Mouse (Mus musculus) hindbrain, embryonic 11.5 days (tissue): ENCODE results near the gene Sirt7. TPM values are rescaled to one million over a fixed set of nuclear protein-coding genes. Genes with fewer than 3 reads are reported as not detected.

Experiments used
- ATAC-seq: fragments of 200-750 bp; cut with Nextera tagmentation; 2 replicates; pipeline ENCODE4 v1.8.0; 2017; ENCODE audit warnings: mild to moderate bottlenecking, moderate TSS enrichment, moderate library complexity; ENCODE audit not compliant: low FRiP score
- DNase-seq: peaks from one replicate; pipeline ENCODE4 v3.0.0-alpha.2; 2015; ENCODE audit warnings: low spot score
- H3K27ac ChIP-seq: fragments of 300-500 bp; sonication (generic); 2 replicates; pipeline ENCODE4 v1.5.1; 2014; ENCODE audit warnings: mild to moderate bottlenecking, low read depth, low read length
- H3K27me3 ChIP-seq: fragments of 300-500 bp; sonication (generic); 2 replicates; pipeline ENCODE4 v1.6.1; 2014; ENCODE audit warnings: mild to moderate bottlenecking, low read length, moderate library complexity, mixed read lengths; ENCODE audit not compliant: control insufficient read depth, insufficient read depth
- H3K36me3 ChIP-seq: fragments of 300-500 bp; sonication (generic); 2 replicates; pipeline ENCODE4 v1.6.1; 2014; ENCODE audit warnings: mild to moderate bottlenecking, low read length, moderate library complexity, mixed read lengths; ENCODE audit not compliant: control insufficient read depth, insufficient read depth
- H3K4me1 ChIP-seq: fragments of 300-500 bp; sonication (generic); replicated peaks from 2 replicates; pipeline ENCODE4 v1.6.1; 2014; ENCODE audit warnings: low read length, mixed read lengths; ENCODE audit not compliant: control insufficient read depth, insufficient read depth
- H3K4me2 ChIP-seq: fragments of 300-500 bp; sonication (generic); replicated peaks from 2 replicates; pipeline ENCODE4 v1.6.1; 2014; ENCODE audit warnings: mild to moderate bottlenecking, low read depth, low read length
- H3K4me3 ChIP-seq: fragments of 300-500 bp; sonication (generic); 2 replicates; pipeline ENCODE4 v1.5.1; 2014; ENCODE audit warnings: low read depth, low read length
- H3K9ac ChIP-seq: fragments of 300-500 bp; sonication (generic); 2 replicates; pipeline ENCODE4 v1.6.1; 2014; ENCODE audit warnings: low read depth, low read length
- H3K9me3 ChIP-seq: fragments of 300-500 bp; sonication (generic); 2 replicates; pipeline ENCODE4 v1.6.1; 2016; ENCODE audit warnings: low read length; ENCODE audit not compliant: control insufficient read depth
- WGBS: fragments of 180-500 bp; shearing (Covaris S2); extraction: QIAGEN DNeasy Blood & Tissue Kit; methylation state at CpG from one replicate; pipeline ENCODE4 v1.1.7; 2014; 5-methylcytosine and 5-hydroxymethylcytosine counted together
- polyA plus RNA-seq: library from polyadenylated mRNA; unstranded; fragments of >200 nt; fragmentation: Nextera tagmentation; extraction: Ambion mirVana; gene quantifications from 2 replicates; pipeline ENCODE4 v1.2.1, GENCODE M21; 2014

The Sirt7 gene
- polyA plus RNA-seq, 1 experiment from 2014 or later, result 36.6 TPM

GRCm38 (mm10) chr11:120660301-120661075 lies 35.4 kb upstream of the Sirt7 start:
- H3K4me2 ChIP-seq, result peak overlapping the region; percentile 53
- no peaks in the 10 kb centered on the region for H3K9me3 ChIP-seq
- peaks cover 68% of the 10 kb centered on the region for H3K27me3 ChIP-seq
- peak overlapping the region; percentile 37 for H3K4me3 ChIP-seq
- H3K36me3 ChIP-seq, result no peaks in the 10 kb centered on the region
- DNase-seq (peak; percentile 71), ATAC-seq (peak; percentile 57; the same call in 1 of the 2 replicates)
- H3K4me1 ChIP-seq, result peaks cover 17% of the 10 kb centered on the region
- no peak overlapping the region for H3K27ac ChIP-seq
- under 1% methylated on average over 72 of the region's 95 CpGs for WGBS
- peak overlapping the region; percentile 27; the same call in 1 of the 2 replicates for H3K9ac ChIP-seq

DNA sequence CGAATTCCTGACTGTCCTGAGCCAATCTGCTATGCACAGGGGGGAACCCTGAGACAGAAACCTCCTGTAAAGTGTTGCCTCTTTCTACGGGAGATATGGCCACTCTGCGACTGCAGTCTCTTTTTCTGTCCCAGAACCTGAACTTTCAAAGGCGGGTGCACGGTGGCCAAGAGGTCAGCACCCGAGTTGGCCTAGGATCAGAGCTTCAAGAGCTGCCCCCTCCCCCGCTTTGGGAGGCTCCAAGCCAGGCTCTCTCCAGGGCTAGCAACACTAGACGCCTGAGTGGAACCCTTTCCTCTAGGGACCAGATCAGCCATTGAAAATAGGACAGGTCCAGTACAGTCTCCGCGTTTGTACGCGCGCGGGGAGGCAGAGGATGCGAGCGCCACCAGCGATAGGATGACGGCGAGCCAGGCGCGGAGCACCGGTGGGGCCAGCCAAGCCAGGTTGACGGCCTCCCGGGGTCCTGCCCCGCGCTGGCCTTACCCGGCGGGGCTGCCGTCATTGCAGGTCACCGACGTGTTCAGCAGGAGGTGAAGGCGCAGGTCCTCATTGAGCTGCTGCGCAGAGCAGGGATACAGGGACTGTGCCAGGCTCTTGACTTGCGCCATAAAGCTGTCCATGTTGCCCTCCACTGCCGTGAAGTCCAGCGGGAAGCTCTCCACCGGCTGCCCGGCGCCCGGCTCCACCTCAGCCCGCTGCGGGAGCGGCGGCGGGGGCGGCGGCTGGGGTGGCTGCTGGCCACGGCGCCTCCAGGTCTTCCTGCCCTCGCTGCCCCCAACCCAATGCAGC lies 34.7 kb upstream of the Sirt7 start:
- ATAC-seq (no peak), DNase-seq (peak; percentile 36)
- H3K4me2 ChIP-seq, result peak overlapping the region; percentile 53
- peaks cover 68% of the 10 kb centered on the region for H3K27me3 ChIP-seq
- no peaks in the 10 kb centered on the region for H3K36me3 ChIP-seq
- peak overlapping the region; percentile 27; the same call in 1 of the 2 replicates for H3K9ac ChIP-seq
- H3K27ac ChIP-seq, result no peak overlapping the region
- H3K4me3 ChIP-seq, result peak overlapping the region; percentile 37
- 3% methylated on average over 47 of the region's 50 CpGs for WGBS
- no peaks in the 10 kb centered on the region for H3K9me3 ChIP-seq
- H3K4me1 ChIP-seq, result peaks cover 17% of the 10 kb centered on the region

DNA sequence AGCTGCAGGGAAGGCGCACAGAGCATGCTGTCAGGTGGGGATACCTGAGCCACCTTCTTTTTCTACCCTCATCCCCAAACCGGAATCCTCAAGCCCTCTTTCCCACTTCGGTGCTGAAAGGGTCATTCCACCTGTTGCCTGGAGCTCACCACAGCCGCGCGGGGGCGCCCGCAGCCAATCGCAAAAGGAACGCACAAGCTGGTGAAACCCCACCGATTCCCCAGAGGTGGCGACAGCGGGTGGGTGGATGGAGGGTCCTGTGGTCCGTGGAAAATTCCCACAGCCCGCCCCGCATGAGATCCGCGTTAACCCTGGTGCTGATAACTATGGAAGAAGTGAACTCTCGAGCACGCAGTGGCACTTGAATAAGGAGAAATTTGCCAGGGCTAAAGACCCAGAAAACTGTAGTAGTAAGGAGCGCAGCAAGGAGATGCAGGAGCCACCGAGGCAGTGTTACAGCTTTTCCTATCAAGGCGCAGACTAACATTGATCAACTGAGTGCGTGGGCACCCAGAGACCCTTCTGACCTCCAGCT lies 33.9 kb upstream of the Sirt7 start:
- Histone ChIP-seq H3K9me3 (no peaks in the 10 kb centered on the region), H3K4me3 (no peak overlapping the region), H3K4me1 (peaks cover 17% of the 10 kb centered on the region), H3K4me2 (no peak overlapping the region), H3K27me3 (peaks cover 68% of the 10 kb centered on the region), H3K27ac (no peak overlapping the region), H3K9ac (no peak overlapping the region), H3K36me3 (no peaks in the 10 kb centered on the region)
- DNase-seq, result peak; percentile 84
- 5% methylated on average over 24 of the region's 24 CpGs for WGBS
- ATAC-seq, result no peak

DNA sequence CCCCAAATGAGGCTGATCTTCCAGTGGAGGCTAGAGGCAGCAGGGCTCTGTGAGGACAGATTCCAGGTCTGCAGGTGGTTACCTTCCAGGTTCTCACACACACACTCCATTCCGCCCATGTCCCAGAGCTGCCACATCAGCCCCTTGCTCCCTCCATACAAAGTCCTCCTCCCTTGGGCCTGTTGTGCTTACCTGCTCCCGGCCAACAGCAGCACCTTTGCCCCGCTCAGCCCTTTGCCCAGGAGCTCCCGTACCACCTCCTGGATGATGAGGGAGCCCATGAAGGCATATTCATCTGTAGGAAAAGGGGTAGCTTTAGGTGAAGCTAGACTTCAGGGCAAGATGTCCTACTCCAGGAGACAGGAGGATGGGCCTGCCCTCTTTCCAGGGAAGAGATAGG lies 32.3 kb upstream of the Sirt7 start:
- Histone ChIP-seq H3K9me3 (no peaks in the 10 kb centered on the region), H3K27ac (no peak overlapping the region), H3K4me3 (no peak overlapping the region), H3K27me3 (peaks cover 58% of the 10 kb centered on the region), H3K9ac (no peak overlapping the region), H3K4me1 (peaks cover 17% of the 10 kb centered on the region), H3K36me3 (no peaks in the 10 kb centered on the region), H3K4me2 (no peak overlapping the region)
- 77% methylated on average over 4 of the region's 4 CpGs for WGBS
- DNase-seq (no peak), ATAC-seq (no peak)

DNA sequence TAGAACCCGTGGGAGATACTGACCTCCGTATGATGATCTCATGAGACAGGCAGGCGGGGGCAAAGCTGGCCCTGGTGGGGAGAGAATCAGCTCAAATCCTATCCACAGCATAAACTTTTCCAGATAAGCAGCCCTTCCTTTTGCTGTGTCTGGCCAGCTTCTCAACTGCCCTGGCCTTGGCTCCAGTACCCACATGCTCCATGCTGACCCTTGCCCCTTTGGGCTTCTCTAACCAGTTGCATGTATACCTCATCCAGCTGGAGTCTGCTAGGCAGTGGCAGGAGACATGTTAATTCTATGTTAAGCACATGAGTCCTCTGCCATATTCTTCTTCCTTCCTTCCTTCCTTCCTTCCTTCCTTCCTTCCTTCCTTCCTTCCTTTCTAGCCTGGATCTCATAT lies 29.7 kb upstream of the Sirt7 start:
- DNase-seq, result no peak
- Histone ChIP-seq H3K4me2 (no peak overlapping the region), H3K9me3 (no peaks in the 10 kb centered on the region), H3K4me1 (peaks cover 5% of the 10 kb centered on the region; the same call in 1 of the 2 replicates), H3K4me3 (no peak overlapping the region), H3K27me3 (peaks cover 32% of the 10 kb centered on the region), H3K9ac (no peak overlapping the region), H3K27ac (no peak overlapping the region), H3K36me3 (no peaks in the 10 kb centered on the region)
- no peak for ATAC-seq
- 77% methylated on average over 3 of the region's 3 CpGs for WGBS

DNA sequence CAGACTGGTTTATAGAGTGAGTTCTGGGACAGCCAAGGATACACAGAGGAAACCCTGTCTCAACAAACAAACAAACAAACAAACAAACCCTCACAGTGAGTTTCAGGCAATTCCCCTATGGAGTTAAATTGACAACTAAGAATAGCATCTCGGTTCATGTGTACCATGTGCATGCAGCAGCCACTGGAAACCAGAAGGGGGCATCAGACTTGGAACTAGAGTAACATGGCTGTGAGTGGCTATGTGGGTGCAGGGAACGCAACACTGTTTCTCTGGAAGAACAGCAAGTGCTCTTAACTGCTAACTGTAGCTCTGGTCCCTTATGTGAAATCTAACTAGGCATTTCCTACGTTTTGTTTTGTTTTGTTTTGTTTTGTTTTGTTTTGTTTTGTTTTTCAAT lies 26.8 kb upstream of the Sirt7 start:
- ATAC-seq (no peak), DNase-seq (no peak)
- H3K9ac ChIP-seq, result no peak overlapping the region
- no peaks in the 10 kb centered on the region for H3K36me3 ChIP-seq
- H3K4me3 ChIP-seq, result no peak overlapping the region
- H3K9me3 ChIP-seq, result no peaks in the 10 kb centered on the region
- 61% methylated on average over 3 of the region's 3 CpGs for WGBS
- H3K4me2 ChIP-seq, result no peak overlapping the region
- peaks cover 3% of the 10 kb centered on the region for H3K4me1 ChIP-seq
- peaks cover 6% of the 10 kb centered on the region; the same call in 1 of the 2 replicates for H3K27me3 ChIP-seq
- no peak overlapping the region for H3K27ac ChIP-seq

DNA sequence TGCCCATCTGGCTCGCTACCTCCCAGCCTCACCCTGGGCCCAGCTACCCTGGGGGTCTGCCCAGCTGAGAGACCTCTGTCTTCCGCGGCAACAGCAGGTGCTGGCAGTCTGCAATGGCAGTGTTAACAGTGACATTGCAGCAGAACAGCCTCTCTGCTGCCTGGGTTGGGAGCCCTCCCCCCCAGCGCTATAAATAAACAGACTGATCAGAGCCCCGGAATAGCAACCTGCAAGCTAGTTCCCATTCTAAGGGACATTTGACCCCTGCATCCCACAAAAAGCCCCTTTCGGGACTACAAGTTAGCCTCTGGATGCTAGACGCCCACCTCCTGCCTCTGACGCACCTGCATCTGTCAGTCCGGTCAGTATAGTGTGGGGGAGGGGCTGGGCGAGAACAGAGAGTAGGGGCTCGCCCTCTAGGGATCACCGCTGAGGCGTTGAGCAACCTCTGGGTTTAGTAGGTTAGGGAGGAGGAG lies 23.0 kb upstream of the Sirt7 start, which contains the start of gene Myadml2:
Gene Myadml2, minus strand, starts transcription at position 158 of the 476 bp plus-strand sequence.
- H3K27ac ChIP-seq, result no peak within 1 kb of the TSS
- H3K4me2 ChIP-seq, result peak within 1 kb of the TSS; percentile 8
- H3K9me3 ChIP-seq, result no peaks in the 10 kb centered on the region
- no peak for ATAC-seq
- peaks cover 3% of the 10 kb centered on the region for H3K4me1 ChIP-seq
- no peak within 1 kb of the TSS for H3K4me3 ChIP-seq
- no peak within 1 kb of the TSS for H3K9ac ChIP-seq
- no peaks in the 10 kb centered on the region for H3K27me3 ChIP-seq
- peak; percentile 49 for DNase-seq
- 8% methylated on average over 13 of the region's 13 CpGs for WGBS
- H3K36me3 ChIP-seq, result no peaks in the 10 kb centered on the region

GRCm38 (mm10) chr11:120647047-120647830 lies 22.2 kb upstream of the Sirt7 start:
- H3K27ac ChIP-seq, result no peak overlapping the region
- H3K4me2 ChIP-seq, result no peak overlapping the region
- no peaks in the 10 kb centered on the region for H3K9me3 ChIP-seq
- no peak for DNase-seq
- no peak for ATAC-seq
- WGBS, result 77% methylated on average over 35 of the region's 35 CpGs
- H3K4me1 ChIP-seq, result peaks cover 3% of the 10 kb centered on the region
- H3K36me3 ChIP-seq, result no peaks in the 10 kb centered on the region
- no peaks in the 10 kb centered on the region for H3K27me3 ChIP-seq
- no peak overlapping the region for H3K9ac ChIP-seq
- H3K4me3 ChIP-seq, result no peak overlapping the region
